Mouse (Mus musculus) thymus, postnatal 4 days (tissue): ENCODE measurements around the gene Tuba1b.
"Not testable (repeated sequence)": the region's sequence is repeated elsewhere in the genome, so short reads cannot be mapped to it uniquely, and the experiment has no call there.

Experiments used
- DNase-seq: peaks from one replicate; pipeline ENCODE4 v3.0.0; 2021

Tuba1b gene

DNA sequence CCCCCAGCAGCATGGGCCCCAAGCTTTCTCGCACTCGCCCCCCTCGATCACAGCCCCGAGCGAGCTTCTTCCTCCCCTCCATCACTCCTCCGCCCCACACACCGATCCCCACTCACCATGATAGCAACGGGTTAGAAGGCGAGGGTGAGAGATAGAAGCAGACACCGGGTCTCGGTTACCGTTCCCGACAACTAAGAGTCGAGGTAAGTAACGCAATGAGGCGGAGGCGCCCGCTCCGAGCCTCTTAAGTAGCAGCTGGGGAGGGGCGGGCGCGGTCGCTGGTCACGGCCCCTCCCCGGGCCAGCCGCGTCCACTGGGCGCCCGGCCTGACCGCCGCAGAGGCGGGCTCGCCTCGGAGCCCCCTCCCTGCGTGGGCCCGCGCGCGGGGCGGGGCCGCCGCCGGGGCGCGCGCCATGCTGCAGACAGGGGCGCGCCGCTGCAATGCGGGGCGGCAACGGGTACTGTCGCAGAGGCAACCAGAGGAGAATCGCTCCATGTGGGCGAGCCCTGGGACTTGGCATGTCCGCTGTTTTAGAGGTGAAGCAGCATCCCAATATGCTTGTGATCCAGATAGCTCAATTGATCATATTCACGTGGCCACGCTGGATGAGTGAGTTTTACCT, at the start of gene Tuba1b:
Gene Tuba1b (minus strand): TSS at position 349 of the 623 bp plus-strand sequence.
- peak; percentile 88 for DNase-seq

DNA sequence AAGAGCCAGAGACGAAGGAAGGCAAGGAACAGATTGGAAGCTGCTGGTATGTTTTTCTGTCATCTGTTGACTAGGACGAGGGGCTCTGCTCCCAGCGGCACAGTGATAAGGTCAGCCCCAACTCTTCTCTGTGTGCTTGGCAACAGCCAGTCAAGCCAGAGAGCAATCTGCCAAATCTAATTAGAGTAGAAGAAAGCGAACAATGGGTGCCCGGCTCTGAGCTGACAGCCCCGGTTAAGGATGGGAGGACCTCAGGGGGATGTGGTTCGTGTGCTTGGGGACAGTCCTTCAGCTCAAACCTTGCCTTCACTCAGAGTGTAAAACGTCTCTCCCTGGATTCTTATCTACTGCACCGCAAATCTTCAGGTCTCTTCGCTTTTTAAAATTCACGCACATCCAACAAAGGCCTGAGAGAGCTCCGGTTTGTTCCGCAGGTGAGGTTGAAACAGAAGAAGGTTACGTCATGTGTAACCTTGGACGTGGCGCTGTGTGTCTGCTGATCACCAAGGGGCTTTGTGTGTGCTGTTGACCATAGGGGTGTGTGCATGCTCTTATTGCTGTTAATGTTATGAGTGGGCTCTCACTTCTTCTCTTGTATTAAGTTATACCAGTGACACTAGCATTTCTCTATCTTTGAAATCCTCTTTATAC, 49.2 kb upstream of the Tuba1b start:
- no peak for DNase-seq

DNA sequence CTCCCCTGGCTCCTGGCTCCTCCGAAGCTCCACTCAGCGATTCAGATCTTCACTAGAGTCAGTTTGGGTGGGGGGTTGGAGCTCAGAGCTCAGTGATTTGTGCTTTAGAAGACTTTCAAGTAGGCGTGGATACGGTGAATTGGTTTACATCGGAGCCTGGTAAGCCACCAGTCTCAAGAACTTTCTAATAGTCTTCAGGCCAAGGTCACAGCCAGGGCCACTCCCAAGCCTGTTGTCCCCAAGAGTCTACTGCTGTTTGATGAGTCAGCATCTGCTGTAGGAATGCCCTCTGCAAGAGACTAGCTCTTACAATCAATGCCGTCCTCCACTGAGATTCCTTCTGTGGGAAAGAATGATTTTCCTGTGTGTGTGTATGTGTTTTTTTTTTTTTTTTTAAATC, 47.7 kb upstream of the Tuba1b start:
- no peak for DNase-seq

DNA sequence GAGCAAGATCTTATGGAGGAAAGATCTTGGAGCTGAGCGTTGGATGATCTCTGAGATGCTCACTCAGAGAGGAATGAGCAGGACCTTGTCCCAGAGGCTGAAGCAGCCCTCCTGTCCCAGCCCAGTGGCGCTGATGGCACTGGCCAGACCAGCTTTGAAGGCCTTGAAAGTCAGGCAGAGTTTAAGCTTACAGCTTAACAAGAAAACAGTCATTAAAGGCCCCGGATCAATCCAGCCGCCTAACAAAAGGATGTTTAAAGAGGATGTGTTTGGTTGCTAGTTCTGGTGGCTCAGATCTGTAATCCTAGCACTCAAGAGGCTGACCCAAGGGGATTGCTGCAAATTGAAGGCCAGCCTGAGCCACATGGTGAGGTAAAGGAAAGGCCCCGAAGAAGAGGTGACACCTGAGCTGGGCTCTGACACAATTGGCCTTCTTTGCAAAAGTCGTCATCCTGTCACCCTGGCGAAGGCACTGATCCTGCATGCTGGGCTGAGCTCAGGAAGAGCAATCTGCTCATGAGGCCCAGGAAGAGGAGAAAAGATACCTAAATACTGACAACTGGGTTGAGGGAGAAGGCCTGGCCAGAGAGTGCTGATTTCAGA, 45.7 kb upstream of the Tuba1b start:
- no peak for DNase-seq

DNA sequence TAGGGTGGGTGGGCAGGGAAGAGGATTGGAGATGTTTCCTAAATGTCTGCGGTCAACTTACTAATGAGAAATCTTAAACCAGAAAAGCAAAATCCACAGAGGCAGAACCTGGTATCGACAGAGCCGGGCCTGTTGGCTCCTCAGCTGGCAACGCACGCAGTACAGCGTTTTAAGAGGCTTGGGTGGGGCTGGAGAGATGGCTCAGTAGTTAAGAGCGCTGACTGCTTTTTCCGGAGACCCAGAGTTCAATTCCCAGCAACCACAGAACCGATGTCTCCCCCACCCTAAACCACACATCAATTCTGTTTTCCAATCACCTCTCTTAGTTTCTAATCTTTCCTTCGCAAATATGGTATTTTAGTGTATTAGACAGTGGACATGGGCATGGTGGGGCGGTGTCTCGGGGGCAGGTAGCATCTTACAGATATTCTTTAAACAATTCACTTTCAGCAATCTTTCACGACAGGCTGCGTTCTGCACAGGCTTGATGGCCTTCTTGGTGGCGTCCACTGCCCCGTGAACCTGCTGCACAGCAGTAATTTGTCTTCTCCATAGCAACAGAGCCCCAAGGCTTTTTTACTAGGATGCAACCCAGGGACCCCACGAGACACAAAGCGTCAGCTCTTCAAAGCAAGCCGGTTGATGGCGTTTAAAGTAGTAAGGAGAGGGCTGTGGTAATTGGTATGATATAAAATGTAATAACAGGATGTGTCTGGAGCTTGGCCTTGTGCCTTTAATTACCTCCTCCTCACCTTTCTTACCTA, 44.2 kb upstream of the Tuba1b start:
- no peak for DNase-seq

DNA sequence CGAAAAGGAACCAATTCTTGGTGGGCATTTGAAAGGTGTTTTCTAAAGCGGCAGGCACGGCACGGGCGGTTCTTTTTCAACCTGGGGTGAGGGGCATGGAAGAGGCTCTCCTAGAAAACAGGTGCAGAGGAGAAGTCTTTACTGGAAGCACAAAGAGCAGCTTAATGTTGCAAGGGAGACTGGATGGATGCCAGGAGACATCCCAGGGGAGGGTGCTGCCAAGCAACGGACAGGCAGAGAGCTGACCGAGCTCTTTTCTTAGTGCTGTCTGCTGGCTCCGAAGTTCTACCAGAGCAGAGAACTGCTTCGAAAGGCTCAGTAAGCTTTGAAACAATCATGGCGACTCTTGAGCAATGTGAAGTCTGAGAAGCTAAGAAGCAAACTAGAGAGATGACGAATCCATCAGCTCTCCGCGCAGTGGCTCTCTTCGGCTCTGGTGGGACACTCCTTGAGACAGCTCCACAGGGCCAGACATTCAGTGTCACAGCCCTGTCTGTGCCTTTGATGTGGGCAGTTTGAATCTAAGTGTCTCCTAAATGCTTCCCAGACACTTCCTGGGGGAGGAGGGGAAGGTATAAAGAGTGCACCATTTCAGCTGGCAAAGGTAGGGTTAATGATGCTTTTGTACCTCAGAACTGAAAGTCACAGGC, 43.5 kb upstream of the Tuba1b start:
- DNase-seq: no peak

DNA sequence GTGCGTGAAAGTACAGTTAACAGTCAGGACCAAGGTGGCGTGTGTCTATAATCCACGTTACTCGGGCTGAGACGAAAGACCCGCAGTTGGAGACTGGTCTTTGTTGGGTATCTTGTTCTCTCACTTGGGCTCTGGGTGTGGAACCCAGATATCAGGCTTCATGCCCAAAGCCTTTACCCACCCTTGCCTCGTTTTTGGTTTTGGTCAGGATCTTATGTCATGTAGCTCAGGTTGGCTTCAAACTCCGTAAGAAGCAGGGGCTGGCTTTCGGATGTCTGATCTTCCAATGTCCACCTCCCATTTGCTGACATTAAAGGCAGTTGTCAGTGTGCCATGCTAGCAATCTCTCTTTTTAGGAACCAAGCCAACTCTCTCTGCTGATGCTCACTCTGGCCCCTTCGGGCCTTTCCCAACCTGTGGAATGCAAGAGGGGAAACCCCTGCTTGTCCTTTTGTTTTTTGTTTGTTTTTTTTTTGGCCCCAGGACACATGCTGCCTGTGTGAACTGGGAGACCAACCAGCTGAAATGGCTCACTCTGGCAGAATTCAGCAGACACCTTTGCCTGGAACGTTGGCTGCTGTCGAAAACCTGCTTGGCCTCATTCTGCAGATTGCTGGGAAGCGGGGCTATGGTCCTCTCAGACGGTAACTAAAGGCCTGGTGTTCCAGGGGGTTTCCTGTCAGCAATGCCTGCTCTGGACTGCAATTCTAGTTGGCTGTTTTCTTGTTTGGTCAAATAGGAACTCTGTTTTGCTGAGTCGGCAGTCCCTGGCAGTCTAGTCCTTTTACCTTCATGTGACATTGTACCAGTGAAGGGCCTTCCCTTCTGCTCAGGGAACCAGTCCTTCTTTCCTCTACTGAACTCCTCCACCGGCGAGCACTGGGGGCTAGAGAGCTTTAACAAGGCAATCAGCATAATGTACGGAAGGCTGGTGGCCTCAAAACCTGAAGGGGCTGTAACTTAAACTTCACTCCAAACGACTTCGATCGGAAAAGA, 42.7 kb upstream of the Tuba1b start:
- DNase-seq: no peak

DNA sequence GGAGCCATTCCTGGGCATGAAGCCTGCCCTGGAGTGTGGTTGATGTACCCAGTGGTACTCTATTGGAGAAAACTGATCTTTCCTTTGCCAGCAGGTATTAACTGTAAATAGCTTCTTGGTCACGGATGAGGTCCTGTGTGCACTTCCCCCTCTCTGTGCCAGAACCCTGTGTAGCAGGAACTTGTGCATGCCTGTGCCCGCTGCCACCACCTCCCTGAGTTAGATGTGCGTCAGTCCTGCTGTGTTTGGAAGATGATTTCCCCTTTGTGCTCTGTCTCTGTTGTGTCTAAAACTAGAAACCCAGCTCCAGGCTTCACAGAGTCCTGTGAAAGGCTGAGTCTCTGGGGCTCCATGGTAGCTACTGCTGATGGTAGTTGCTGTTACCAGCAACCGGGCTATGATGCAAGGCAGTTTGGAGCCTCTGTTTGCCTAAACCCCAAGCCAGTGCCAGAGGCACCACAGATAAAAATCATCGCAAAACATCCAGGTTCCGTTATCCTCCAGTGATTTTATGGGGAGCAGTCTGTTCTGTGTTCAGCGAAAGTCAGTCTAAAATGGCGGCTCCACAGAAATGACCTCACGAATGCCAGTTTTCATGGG, 38.8 kb upstream of the Tuba1b start:
- DNase-seq: no peak

DNA sequence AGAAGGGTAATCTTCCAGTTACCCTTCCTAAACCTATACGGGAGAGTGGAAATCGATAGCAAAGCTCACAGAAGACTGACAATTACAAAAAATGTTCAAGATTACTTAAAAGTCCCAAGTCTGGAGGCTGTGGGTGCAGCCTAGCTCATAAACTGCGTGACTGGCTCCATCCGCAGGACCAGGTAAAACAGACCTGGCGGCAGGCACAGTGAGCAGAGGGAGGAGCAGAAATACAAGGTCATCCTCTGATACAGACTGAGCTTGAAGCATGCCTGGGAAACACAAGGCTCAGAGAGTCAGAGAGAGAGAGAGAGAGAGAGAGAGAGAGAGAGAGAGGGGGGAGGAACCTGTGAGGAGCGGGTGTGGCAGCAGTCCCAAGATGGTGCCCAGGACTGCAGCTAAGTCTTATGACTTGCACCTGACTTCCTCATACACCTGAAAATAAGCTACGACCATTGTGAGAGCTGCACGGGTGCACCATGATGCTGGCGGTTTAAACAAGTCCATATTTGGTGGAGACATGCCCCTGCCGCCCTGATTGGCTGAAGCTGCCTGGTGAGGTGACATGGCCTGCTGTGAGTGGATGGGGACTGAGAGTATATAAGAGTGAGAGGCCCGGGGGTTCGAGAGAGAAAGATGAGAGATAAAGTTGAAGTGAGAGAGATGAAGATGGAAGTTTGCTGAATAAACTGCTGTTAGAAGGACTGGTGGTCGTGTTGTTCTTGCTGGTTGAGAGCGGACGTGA, 37.4 kb upstream of the Tuba1b start:
- DNase-seq: not testable (repeated sequence)

DNA sequence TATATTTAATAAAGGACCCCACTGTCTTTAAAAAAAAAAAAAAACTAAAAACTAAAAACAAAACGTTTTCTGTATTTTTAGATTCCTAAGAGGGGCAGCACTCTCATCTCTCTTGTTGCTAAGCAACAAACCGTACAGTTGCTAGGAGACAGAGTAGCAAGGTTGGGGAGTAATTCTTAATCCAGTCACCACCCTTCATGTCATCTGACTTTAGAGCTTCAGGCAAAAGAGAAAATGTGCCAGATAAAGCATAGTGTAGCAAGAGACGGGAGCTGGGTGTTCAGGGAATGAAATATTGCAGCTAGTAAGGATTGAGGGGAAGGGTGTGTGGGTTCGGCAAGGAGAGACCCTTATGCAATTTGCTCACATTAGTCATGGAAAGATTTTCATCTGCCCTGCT, 36.7 kb upstream of the Tuba1b start:
- no peak for DNase-seq

DNA sequence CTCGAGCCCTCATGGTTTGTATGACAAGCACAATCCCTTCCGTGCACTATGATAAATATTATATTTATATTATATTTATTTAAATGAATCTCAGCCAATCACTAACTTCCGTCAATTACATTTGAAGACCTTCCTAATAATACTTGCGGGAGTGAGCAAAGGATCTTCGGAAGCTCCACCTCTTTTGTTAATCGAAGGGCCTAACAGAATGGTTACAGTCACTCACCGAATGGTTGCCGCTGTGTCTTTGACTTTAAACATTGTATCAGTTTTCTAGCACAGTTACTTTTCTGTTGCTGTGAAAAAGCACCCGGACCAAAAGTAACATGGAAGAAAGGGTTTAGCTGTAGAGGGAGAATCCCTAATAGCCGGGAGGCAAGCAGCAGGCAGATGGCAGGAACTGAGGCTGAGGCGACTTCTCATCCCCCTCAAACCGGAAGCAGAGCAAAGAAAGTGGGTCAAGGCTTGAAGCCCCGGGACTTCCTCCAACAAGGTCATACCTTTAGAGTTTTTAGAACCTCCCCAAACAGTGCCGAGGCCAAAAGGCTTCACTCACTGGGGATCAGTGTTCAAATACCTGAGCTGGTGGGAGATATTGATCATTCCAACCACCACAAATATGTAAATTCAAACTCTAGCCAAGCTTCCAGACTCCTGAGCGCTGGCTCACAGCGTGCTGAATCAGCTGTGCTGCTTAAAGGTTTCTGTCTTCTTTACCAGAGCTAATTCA, 35.2 kb upstream of the Tuba1b start:
- peak; percentile 64 for DNase-seq

DNA sequence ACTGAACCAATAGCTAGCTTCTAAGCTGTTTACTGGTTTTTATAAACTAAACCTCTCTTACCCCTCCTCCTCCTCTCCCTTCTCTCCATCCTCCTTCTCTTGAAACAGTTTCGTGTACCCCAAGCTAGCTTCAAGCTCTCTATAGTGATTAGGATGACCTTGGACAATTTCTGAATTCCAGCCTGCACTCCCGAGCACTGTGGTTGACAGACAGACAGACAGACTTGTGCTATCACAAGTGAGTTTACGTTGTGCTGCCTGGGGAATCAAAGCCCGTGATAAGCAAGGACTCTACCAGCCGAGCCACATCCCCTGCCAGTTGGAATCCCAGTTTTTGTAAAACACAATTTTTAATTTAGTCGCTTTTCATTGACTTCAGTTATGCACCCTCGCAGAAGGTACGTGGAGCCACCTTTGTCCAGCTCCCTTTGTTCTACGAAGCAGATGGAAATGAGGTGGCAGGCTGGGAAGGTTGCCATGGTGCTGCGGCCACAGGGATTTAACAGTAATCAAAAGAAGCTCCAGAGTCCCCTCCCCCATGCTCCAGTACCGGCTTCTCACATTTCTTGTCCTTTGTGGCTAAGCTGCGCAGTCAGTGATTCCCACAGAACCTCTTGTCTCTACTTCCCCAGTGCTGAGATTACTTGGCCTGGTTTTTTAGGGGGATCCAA, 34.5 kb upstream of the Tuba1b start:
- peak; percentile 34 for DNase-seq

DNA sequence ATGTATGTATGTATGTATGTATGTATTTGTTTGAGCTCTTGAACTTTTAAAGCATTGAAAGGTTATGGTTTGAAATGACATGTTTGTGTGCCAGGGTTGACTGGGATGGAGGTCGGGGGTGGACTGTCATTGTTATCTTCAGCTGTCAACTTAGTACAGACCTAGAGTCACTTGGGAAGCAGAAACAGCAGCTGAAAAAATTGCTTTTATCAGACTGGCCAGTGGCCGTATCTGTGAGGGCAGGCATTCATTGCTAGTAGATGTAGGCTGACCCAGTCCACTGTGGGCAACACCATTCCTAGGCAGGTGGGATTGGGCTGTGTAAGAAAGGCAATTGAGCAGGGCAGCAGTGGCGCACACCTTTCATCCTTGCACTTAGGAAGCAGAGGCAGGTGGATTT, 25.2 kb upstream of the Tuba1b start:
- no peak for DNase-seq

DNA sequence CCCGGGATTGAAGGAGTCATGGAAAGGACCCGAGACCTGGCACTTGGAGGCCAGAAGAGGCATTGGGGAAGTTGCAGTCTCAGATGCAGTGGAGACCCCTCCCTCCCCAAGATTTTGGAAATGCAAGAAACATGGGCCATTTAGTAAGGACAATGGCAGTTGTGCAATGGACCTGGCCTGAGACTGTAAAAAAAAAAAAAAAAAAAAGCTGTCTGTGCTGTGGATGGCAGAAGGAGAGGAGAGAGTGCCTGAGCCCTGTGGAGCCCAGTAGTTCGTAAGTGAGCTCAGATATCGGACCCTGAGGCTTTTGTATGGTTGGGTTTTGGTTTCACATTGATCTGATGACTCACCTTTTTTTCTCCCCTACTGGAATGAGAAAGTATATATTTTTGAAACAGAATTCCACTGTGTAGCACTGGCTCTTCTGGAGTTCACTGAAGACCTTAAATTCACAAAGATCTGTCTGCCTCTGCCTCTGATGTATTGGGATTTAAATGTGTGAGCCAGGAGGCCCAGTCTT, 24.6 kb upstream of the Tuba1b start:
- DNase-seq: no peak

DNA sequence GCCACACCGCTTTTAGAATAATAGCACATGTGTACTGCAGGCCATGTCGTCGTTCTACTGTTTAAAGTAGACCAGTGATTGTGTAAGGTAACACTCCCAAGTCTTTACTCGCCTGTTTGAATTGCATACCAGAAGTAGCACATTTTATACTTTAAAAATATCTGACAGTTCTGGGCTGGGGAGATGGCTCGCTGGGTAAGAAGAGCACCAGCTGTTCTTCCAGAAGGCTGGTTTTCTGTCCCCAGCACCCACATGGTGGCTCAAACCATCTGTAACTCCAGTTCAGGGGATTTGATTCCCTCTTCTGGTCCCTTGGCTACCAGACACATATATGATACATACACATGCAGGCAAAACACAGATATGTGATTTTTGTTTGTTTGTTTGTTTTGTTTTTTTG, 23.1 kb upstream of the Tuba1b start:
- no peak for DNase-seq

DNA sequence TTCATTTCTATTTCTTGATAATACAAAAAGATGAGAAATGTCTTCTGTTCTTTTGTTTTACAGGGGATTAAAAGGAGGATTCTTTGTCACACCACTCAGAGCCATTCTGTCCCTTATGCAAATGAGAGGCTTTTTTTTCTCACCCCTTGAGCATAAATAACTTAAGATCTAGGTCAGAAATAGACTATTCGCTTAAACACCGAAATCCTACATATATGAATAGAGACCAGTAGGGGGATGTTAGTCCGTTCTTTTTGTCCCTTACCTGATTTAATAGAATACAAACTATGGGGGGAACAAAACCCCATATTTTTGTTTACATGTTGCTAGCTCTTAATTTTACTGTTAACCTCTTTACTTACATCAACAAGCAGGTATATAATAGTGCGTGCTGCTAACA, 21.6 kb upstream of the Tuba1b start:
- DNase-seq: no peak

DNA sequence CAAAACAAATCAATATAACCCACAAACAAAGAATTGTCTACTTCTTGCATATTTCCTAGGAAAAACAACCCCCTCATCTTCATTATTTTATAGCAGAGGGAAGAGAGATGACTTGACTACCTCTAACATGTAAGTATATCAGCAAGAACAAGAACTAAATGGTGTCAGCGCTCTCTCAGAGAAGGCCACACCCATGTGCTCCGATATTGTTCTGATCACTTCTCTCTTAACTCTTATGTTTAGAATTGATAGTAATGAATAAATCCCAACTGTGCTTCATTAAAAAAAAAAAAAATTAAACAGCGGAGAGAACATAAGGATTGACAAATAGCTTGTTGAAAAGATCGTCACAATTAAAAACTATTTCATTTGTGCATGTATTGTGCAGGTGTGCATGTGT, 21.0 kb upstream of the Tuba1b start:
- no peak for DNase-seq

DNA sequence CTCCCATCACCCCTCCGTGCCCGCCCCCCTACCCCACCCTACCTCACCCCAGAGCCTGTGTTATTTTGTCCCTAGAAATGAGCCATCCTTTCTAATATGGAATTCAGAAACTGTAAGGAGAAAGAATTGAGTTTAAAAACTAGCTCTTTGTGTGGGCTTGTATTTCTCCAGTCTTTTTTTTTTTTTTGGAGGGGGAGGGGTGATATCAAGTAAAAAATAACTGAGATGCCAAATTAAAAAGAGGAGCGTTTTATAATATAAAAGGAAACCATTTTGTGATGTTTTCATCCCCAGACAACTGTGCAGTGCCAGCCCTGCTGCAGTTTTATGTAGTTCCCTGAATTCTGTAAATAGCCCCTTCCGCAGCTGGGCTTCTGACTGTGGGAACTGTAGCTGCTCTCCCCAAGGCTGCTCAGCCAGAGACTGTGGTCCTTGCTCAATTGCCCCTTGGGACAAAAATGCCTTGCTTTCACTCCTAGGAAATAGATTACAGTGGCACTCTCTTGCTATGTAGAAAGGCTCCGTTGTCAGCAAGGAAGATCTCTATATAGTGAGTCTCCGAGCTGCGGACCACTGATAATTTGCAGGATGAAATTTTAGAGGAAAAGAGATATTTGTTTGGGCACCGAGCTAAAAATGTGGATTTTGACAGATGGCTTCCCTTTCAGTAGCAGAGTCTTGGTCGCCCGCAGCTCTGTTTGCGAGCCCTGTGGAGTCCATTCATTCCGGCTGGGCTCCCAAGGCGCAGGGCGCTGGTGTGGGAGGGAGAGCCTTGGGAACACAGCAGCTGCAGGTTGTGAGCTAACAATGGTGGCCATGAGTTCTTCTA, 20.3 kb upstream of the Tuba1b start:
- no peak for DNase-seq
